Mouse (Mus musculus) stomach, postnatal 0 days (tissue): ENCODE data around the gene Zfp324. TPM values are rescaled to one million over a fixed set of nuclear protein-coding genes. Genes with fewer than 3 reads are reported as not detected.

ENCODE experiments used
- ATAC-seq: fragments of 200-750 bp; cut with Nextera tagmentation; 2 replicates; pipeline ENCODE4 v1.8.0; 2017; ENCODE audit not compliant: low FRiP score, low TSS enrichment
- DNase-seq: peaks from one replicate; pipeline ENCODE4 v3.0.0-alpha.2; 2016; ENCODE audit warnings: low spot score
- H3K27ac ChIP-seq: fragments of 300-500 bp; sonication (generic); replicated peaks from 2 replicates; pipeline ENCODE4 v1.5.1; 2014; ENCODE audit warnings: mild to moderate bottlenecking, control low read depth
- H3K27me3 ChIP-seq: fragments of 300-500 bp; sonication (generic); 2 replicates; pipeline ENCODE4 v1.6.1; 2014; ENCODE audit warnings: low read length; ENCODE audit not compliant: control insufficient read depth, insufficient read depth
- H3K36me3 ChIP-seq: fragments of 300-500 bp; sonication (generic); 2 replicates; pipeline ENCODE4 v1.6.1; 2014; ENCODE audit warnings: low read length, mixed read lengths; ENCODE audit not compliant: control insufficient read depth, insufficient read depth
- H3K4me1 ChIP-seq: fragments of 300-500 bp; sonication (generic); replicated peaks from 2 replicates; pipeline ENCODE4 v1.6.1; 2014; ENCODE audit warnings: antibody characterized with exemption; ENCODE audit not compliant: control insufficient read depth, insufficient read depth
- H3K4me2 ChIP-seq: fragments of 300-500 bp; sonication (generic); replicated peaks from 2 replicates; pipeline ENCODE4 v1.6.1; 2014; ENCODE audit warnings: low read depth, mild to moderate bottlenecking, control low read depth, moderate library complexity
- H3K4me3 ChIP-seq: fragments of 300-500 bp; sonication (generic); 2 replicates; pipeline ENCODE4 v1.5.1; 2014; ENCODE audit warnings: low read depth, low read length, control low read depth
- H3K9ac ChIP-seq: fragments of 300-500 bp; sonication (generic); 2 replicates; pipeline ENCODE4 v1.6.1; 2014; ENCODE audit warnings: mild to moderate bottlenecking, low read length, control low read depth, mixed read lengths
- H3K9me3 ChIP-seq: fragments of 300-500 bp; sonication (generic); 2 replicates; pipeline ENCODE4 v1.6.1; 2016; ENCODE audit warnings: low read length; ENCODE audit not compliant: control insufficient read depth
- CTCF ChIP-seq: IDR thresholded peaks from 2 replicates; pipeline ENCODE4 v1.5.1; 2016; ENCODE audit warnings: antibody characterized with exemption, low read depth, mild to moderate bottlenecking, moderate library complexity
- EP300 ChIP-seq: optimal IDR thresholded peaks from 2 replicates; pipeline ENCODE3; 2016; ENCODE audit warnings: antibody characterized with exemption
- WGBS: fragments of 180-500 bp; shearing (Covaris S2); extraction: QIAGEN DNeasy Blood & Tissue Kit; methylation state at CpG from one replicate; pipeline ENCODE4 v1.1.7; 2014; 5-methylcytosine and 5-hydroxymethylcytosine counted together
- polyA plus RNA-seq: library from polyadenylated mRNA; unstranded; fragments of >200 nt; fragmentation: Nextera tagmentation; extraction: Ambion mirVana; gene quantifications from 2 replicates; pipeline ENCODE4 v1.2.1, GENCODE M21; 2015

Zfp324 gene
- polyA plus RNA-seq, 1 experiment from 2014 or later, result 4.4 TPM

DNA sequence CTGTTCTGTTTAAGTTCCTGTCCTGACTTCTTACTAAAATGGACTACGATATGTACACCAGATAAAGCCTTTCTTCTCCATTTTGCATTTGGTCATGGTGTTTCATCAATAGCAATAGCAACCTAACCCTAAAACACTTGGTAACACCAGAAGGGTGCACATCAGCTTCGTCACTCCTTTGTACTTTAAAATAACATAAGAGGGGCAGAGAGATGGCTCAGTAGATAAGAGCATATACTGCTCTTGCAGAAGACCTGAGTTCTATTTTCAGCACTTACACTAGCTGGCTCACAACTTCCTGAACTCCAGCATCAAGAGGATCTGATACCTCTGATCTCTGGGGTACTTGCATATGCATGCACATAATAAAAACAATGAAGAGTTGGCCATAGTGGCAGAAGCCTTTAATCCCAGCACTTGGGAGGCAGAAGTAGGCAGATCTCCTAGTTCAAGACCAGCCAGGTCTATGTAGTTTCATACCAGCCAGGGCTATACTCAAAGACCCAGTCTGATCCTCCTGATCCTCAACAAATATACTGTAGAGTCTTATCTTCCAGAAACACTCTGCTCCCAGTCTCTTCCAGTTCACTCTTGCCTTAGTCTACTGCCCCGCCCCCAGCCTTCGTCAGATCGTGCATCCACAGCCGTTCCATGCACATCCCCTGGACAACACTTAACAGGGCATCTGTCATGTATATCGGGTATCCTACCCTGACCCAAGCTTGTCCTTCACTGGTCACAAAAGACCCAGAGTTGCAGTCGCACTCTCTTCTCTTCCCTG, 22.0 kb downstream of the Zfp324 start:
- Histone ChIP-seq H3K4me1 (no peaks in the 10 kb centered on the region), H3K27me3 (no peaks in the 10 kb centered on the region), H3K27ac (no peak overlapping the region), H3K4me3 (no peak overlapping the region), H3K4me2 (no peak overlapping the region), H3K9ac (no peak overlapping the region), H3K9me3 (no peaks in the 10 kb centered on the region), H3K36me3 (no peaks in the 10 kb centered on the region)
- 74% methylated on average over 8 of the region's 8 CpGs for WGBS
- no peak for ATAC-seq
- TF ChIP-seq CTCF (no peak), EP300 (no peak)
- no peak for DNase-seq

DNA sequence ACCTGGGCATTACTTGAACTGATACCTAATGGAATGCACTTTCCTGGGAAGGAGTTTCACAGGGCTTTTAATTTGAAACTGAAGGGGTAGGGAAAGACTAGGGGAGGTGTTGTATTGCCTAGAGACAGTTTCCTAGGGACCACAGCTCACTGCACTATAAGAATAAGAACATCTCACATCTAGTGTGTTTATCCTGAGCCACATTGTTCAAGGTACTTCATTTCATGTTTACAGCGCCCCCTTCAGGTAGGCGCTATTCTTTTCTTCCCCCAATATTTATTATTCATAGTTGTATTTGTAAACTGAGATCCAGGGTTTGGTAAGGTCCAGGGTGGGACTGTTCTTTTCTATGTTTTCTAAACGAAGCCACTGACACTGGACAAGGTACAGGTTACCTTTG, 26.6 kb downstream of the Zfp324 start:
- Histone ChIP-seq H3K4me3 (no peak overlapping the region), H3K4me1 (no peaks in the 10 kb centered on the region), H3K9me3 (no peaks in the 10 kb centered on the region), H3K36me3 (no peaks in the 10 kb centered on the region), H3K9ac (no peak overlapping the region), H3K27me3 (no peaks in the 10 kb centered on the region), H3K27ac (no peak overlapping the region), H3K4me2 (no peak overlapping the region)
- 4% methylated on average over 3 of the region's 3 CpGs for WGBS
- no peak for DNase-seq
- no peak for ATAC-seq
- peak; percentile 65 for TF ChIP-seq CTCF
- no peak for TF ChIP-seq EP300

DNA sequence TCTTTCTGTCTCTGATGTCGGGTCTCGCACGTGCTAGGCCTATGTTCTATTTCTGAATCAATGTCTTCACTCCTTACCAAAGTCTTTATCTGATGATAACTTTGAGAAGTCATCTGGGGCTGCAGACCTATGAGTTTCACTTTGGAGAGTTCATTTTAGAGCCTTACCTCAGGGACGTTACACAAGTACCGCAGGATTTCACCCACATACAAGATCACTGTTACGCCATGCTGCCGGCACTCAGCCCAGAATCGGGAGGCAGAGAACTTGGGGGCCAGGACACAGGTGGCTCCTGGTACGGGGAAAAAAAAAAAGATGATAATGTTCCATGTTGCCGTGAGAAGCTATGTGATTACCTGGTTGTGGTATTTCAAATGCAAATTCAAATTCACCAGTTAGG, 27.5 kb downstream of the Zfp324 start:
- ATAC-seq (no peak), DNase-seq (no peak)
- no peak overlapping the region for H3K4me3 ChIP-seq
- H3K9me3 ChIP-seq, result no peaks in the 10 kb centered on the region
- no peaks in the 10 kb centered on the region for H3K4me1 ChIP-seq
- TF ChIP-seq CTCF, result no peak
- TF ChIP-seq EP300, result no peak
- H3K27me3 ChIP-seq, result no peaks in the 10 kb centered on the region
- no peak overlapping the region for H3K27ac ChIP-seq
- no peaks in the 10 kb centered on the region for H3K36me3 ChIP-seq
- no peak overlapping the region for H3K4me2 ChIP-seq
- WGBS, result 86% methylated on average over 10 of the region's 10 CpGs
- H3K9ac ChIP-seq, result no peak overlapping the region

DNA sequence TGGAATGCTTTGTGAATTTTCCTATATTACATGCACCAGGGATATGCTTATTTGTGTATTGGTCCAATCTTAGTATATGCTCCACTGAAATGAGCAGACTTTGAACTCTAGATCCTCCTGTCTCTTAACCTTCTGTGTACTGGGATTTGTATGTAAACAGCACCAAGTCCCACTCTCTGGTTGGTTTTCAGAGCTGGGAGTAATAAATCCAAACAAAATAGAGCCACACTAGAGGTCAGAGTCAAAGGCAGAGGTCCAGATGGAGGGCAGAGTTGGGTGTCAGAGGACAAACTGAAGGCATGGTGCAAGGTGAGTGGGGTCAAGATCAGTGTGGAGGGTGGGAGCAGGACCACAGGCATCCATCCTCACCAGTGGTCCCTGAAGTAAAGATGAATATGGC, 30.2 kb downstream of the Zfp324 start:
- no peak overlapping the region for H3K9ac ChIP-seq
- ATAC-seq, result no peak
- DNase-seq, result no peak
- no peak overlapping the region for H3K4me2 ChIP-seq
- no peaks in the 10 kb centered on the region for H3K4me1 ChIP-seq
- H3K27me3 ChIP-seq, result no peaks in the 10 kb centered on the region
- H3K9me3 ChIP-seq, result no peaks in the 10 kb centered on the region
- H3K27ac ChIP-seq, result no peak overlapping the region
- TF ChIP-seq EP300, result no peak
- no peak for TF ChIP-seq CTCF
- no peak overlapping the region for H3K4me3 ChIP-seq
- no peaks in the 10 kb centered on the region for H3K36me3 ChIP-seq

DNA sequence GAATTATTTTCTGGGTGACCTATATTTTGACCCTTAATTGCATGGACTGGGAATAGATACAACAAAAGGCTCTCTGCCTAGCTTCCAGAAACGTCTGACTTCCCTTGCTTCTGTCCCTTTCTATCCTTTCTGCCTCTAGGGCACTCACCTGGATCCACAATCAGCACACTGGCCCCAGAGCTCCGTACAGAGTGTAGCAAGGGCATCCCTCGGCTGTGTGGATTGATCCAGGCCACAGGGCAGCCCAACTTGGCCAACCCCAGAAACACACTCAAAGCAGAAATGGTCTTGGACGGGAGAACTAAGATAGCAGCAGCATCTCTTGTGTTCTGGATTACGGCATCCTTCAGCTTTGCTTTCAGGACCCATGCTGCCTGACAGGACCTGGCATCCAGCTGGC, 31.6 kb downstream of the Zfp324 start:
- 69% methylated on average over 5 of the region's 5 CpGs for WGBS

DNA sequence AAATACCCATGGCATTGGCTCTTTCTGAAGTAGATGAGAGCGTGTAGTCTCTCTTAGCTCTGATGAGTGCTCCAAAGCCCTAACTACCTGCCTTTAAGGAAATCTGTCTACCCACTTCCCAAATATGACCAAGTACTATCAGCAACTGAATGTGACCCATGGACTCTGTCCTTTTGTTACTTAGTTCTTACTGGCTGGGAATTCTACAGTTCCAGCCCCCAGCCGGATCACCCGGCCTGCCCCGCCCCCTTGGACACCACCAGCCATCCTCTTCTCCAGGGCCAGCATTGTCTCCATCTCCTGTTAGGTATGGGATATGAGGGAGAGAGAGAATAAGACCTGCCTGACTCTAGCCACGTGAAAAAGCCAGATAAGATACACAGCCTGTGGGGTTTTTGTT, 32.4 kb downstream of the Zfp324 start, which contains the start of gene Slc27a5:
Slc27a5 (minus strand) TSS at position 140 of the 400 bp plus-strand sequence.
- H3K4me3 ChIP-seq, result no peak within 1 kb of the TSS
- no peak for ATAC-seq

More for the DNA sequence above, 31.6 kb downstream of the Zfp324 start:
- no peaks in the 10 kb centered on the region for H3K27me3 ChIP-seq
- DNase-seq, result no peak
- no peak for ATAC-seq
- no peak overlapping the region for H3K9ac ChIP-seq
- H3K27ac ChIP-seq, result no peak overlapping the region
- no peak overlapping the region for H3K4me2 ChIP-seq
- H3K9me3 ChIP-seq, result no peaks in the 10 kb centered on the region
- H3K36me3 ChIP-seq, result no peaks in the 10 kb centered on the region
- no peaks in the 10 kb centered on the region for H3K4me1 ChIP-seq
- no peak overlapping the region for H3K4me3 ChIP-seq
- TF ChIP-seq EP300, result no peak
- no peak for TF ChIP-seq CTCF

More for the DNA sequence above, 32.4 kb downstream of the Zfp324 start, which contains the start of gene Slc27a5:
- Histone ChIP-seq H3K9me3 (no peaks in the 10 kb centered on the region), H3K27ac (no peak within 1 kb of the TSS), H3K9ac (no peak within 1 kb of the TSS), H3K27me3 (no peaks in the 10 kb centered on the region), H3K4me1 (no peaks in the 10 kb centered on the region), H3K36me3 (no peaks in the 10 kb centered on the region), H3K4me2 (no peak within 1 kb of the TSS)
- TF ChIP-seq CTCF (no peak), EP300 (no peak)
- no peak for DNase-seq
- WGBS, result 76% methylated on average over 5 of the region's 5 CpGs
